Mouse (Mus musculus): ENCODE measurements around the gene A730061H03Rik. TPM values are rescaled to one million over a fixed set of nuclear protein-coding genes. Genes with fewer than 3 reads are reported as not detected.

A730061H03Rik gene
- not detected in 2 replicates for polyA plus RNA-seq (2012; ENCODE audit: insufficient read depth, low replicate concordance)

GRCm38 (mm10) chr14:55560202-55561073 lies at the start of gene A730061H03Rik:
TSS of gene A730061H03Rik (minus strand) at chr14:55560406.
- Histone ChIP-seq H3K27me3 (replicated peaks) (no peaks in the 10 kb centered on the region), H3K4me3 (replicated peaks) (peak within 1 kb of the TSS; percentile 97), H3K9me3 (no peaks in the 10 kb centered on the region), H3K4me1 (peaks cover 43% of the 10 kb centered on the region), H3K36me3 (replicated peaks; ENCODE audit: low read length) (peaks cover 42% of the 10 kb centered on the region)
- TF ChIP-seq FLI1 (IDR thresholded peaks at IDR 0.05; ENCODE audit: low read length): no peak
- no peak for TF ChIP-seq GATA1 (IDR thresholded peaks at IDR 0.05; ENCODE audit: borderline replicate concordance, low read length)

GRCm38 (mm10) chr14:55608339-55608738 lies 48.1 kb upstream of the A730061H03Rik start:
- peaks cover 65% of the 10 kb centered on the region for H3K36me3 ChIP-seq (replicated peaks; ENCODE audit: low read length)

GRCm38 (mm10) chr14:55605743-55606459 lies 45.7 kb upstream of the A730061H03Rik start:
- TF ChIP-seq FLI1 (IDR thresholded peaks at IDR 0.05; ENCODE audit: low read length) (no peak), GATA1 (IDR thresholded peaks at IDR 0.05; ENCODE audit: borderline replicate concordance, low read length) (no peak)
- peak overlapping the region; percentile 31 for H3K4me3 ChIP-seq (replicated peaks)
- H3K27me3 ChIP-seq (replicated peaks): no peaks in the 10 kb centered on the region
- no peaks in the 10 kb centered on the region for H3K9me3 ChIP-seq
- peaks cover 61% of the 10 kb centered on the region for H3K4me1 ChIP-seq
- peaks cover 87% of the 10 kb centered on the region for H3K36me3 ChIP-seq (replicated peaks; ENCODE audit: low read length)

More at GRCm38 (mm10) chr14:55608339-55608738, 48.1 kb upstream of the A730061H03Rik start:
- Histone ChIP-seq H3K4me3 (replicated peaks) (no peak overlapping the region), H3K4me1 (peaks cover 48% of the 10 kb centered on the region), H3K9me3 (no peaks in the 10 kb centered on the region), H3K27me3 (replicated peaks) (no peaks in the 10 kb centered on the region)
- no peak for TF ChIP-seq FLI1 (IDR thresholded peaks at IDR 0.05; ENCODE audit: low read length)
- no peak for TF ChIP-seq GATA1 (IDR thresholded peaks at IDR 0.05; ENCODE audit: borderline replicate concordance, low read length)

- H3K4me1 ChIP-seq: peaks cover 62% of the 10 kb centered on the region
- H3K36me3 ChIP-seq (replicated peaks; ENCODE audit: low read length): peaks cover 88% of the 10 kb centered on the region
- H3K27me3 ChIP-seq (replicated peaks): no peaks in the 10 kb centered on the region
- TF ChIP-seq GATA1 (IDR thresholded peaks at IDR 0.05; ENCODE audit: borderline replicate concordance, low read length) (no peak), FLI1 (IDR thresholded peaks at IDR 0.05; ENCODE audit: low read length) (no peak)
- peak overlapping the region; percentile 95 for H3K4me3 ChIP-seq (replicated peaks)
- no peaks in the 10 kb centered on the region for H3K9me3 ChIP-seq
Measured at GRCm38 (mm10) chr14:55604823-55605222, 44.6 kb upstream of the A730061H03Rik start.

GRCm38 (mm10) chr14:55603633-55604576 lies 43.7 kb upstream of the A730061H03Rik start:
- Histone ChIP-seq H3K27me3 (replicated peaks) (no peaks in the 10 kb centered on the region), H3K4me1 (peaks cover 62% of the 10 kb centered on the region), H3K9me3 (no peaks in the 10 kb centered on the region), H3K36me3 (replicated peaks; ENCODE audit: low read length) (peaks cover 88% of the 10 kb centered on the region), H3K4me3 (replicated peaks) (peak overlapping the region; percentile 95)
- TF ChIP-seq FLI1 (IDR thresholded peaks at IDR 0.05; ENCODE audit: low read length) (no peak), GATA1 (IDR thresholded peaks at IDR 0.05; ENCODE audit: borderline replicate concordance, low read length) (0 out of 3 replicates have a peak, but pooled peaks have one; percentile 52)

GRCm38 (mm10) chr14:55603271-55603632 lies 43.0 kb upstream of the A730061H03Rik start, which contains the start of gene Irf9:
TSS of gene Irf9 (plus strand) at chr14:55603571.
- Histone ChIP-seq H3K27me3 (replicated peaks) (no peaks in the 10 kb centered on the region), H3K4me1 (peaks cover 63% of the 10 kb centered on the region)
- no peak for TF ChIP-seq GATA1 (IDR thresholded peaks at IDR 0.05; ENCODE audit: borderline replicate concordance, low read length)

GRCm38 (mm10) chr14:55598521-55599390 lies 38.5 kb upstream of the A730061H03Rik start:
- Histone ChIP-seq H3K4me3 (replicated peaks) (peak overlapping the region; percentile 26), H3K36me3 (replicated peaks; ENCODE audit: low read length) (peaks cover 98% of the 10 kb centered on the region), H3K27me3 (replicated peaks) (no peaks in the 10 kb centered on the region), H3K9me3 (no peaks in the 10 kb centered on the region), H3K4me1 (peaks cover 56% of the 10 kb centered on the region)
- TF ChIP-seq FLI1 (IDR thresholded peaks at IDR 0.05; ENCODE audit: low read length) (no peak), GATA1 (IDR thresholded peaks at IDR 0.05; ENCODE audit: borderline replicate concordance, low read length) (no peak)

More at GRCm38 (mm10) chr14:55603271-55603632, 43.0 kb upstream of the A730061H03Rik start, which contains the start of gene Irf9:
- Histone ChIP-seq H3K9me3 (no peaks in the 10 kb centered on the region), H3K36me3 (replicated peaks; ENCODE audit: low read length) (peaks cover 88% of the 10 kb centered on the region), H3K4me3 (replicated peaks) (peak within 1 kb of the TSS; percentile 95)

- peaks cover 78% of the 10 kb centered on the region for H3K36me3 ChIP-seq (replicated peaks; ENCODE audit: low read length)
- peaks cover 58% of the 10 kb centered on the region for H3K4me1 ChIP-seq
- TF ChIP-seq GATA1 (IDR thresholded peaks at IDR 0.05; ENCODE audit: borderline replicate concordance, low read length) (no peak), FLI1 (IDR thresholded peaks at IDR 0.05; ENCODE audit: low read length) (no peak)
- no peak overlapping the region for H3K4me3 ChIP-seq (replicated peaks)
- H3K27me3 ChIP-seq (replicated peaks): no peaks in the 10 kb centered on the region
- no peaks in the 10 kb centered on the region for H3K9me3 ChIP-seq
Measured at GRCm38 (mm10) chr14:55596036-55596690, 36.0 kb upstream of the A730061H03Rik start.
